Mouse (Mus musculus) lung, embryonic 15.5 days (tissue): ENCODE measurements around the gene Gm4297. TPM values are rescaled to one million over a fixed set of nuclear protein-coding genes. Genes with fewer than 3 reads are reported as not detected.
"Not testable (repeated sequence)": the region's sequence is repeated elsewhere in the genome, so short reads cannot be mapped to it uniquely, and the experiment has no call there.

Experiments
- ATAC-seq: fragments of 200-750 bp; cut with Nextera tagmentation; 2 replicates; pipeline ENCODE4 v1.8.0; 2017; ENCODE audit warnings: moderate number of reproducible peaks, borderline replicate concordance; ENCODE audit not compliant: low FRiP score, low TSS enrichment; ENCODE audit errors: extremely low read depth
- H3K27ac ChIP-seq: fragments of 300-500 bp; sonication (generic); 2 replicates; pipeline ENCODE4 v1.5.1; 2015; ENCODE audit warnings: moderate library complexity, mild to moderate bottlenecking, inconsistent platforms
- H3K27me3 ChIP-seq: fragments of 300-500 bp; sonication (generic); 2 replicates; pipeline ENCODE4 v1.6.1; 2015; ENCODE audit warnings: inconsistent platforms
- H3K36me3 ChIP-seq: fragments of 300-500 bp; sonication (generic); 2 replicates; pipeline ENCODE4 v1.6.1; 2015; ENCODE audit warnings: inconsistent platforms
- H3K4me1 ChIP-seq: fragments of 300-500 bp; sonication (generic); 2 replicates; pipeline ENCODE4 v1.6.1; 2015; ENCODE audit warnings: inconsistent platforms
- H3K4me2 ChIP-seq: fragments of 300-500 bp; sonication (generic); 2 replicates; pipeline ENCODE4 v1.6.1; 2015; ENCODE audit warnings: inconsistent platforms, mild to moderate bottlenecking, moderate library complexity
- H3K4me3 ChIP-seq: fragments of 300-500 bp; sonication (generic); 2 replicates; pipeline ENCODE4 v1.5.1; 2015; ENCODE audit warnings: mild to moderate bottlenecking, inconsistent platforms
- H3K9ac ChIP-seq: fragments of 300-500 bp; sonication (generic); 2 replicates; pipeline ENCODE4 v1.6.1; 2015; ENCODE audit warnings: inconsistent platforms
- H3K9me3 ChIP-seq: fragments of 300-500 bp; sonication (generic); 2 replicates; pipeline ENCODE4 v1.6.1; 2016; ENCODE audit warnings: inconsistent platforms
- WGBS: fragments of 180-500 bp; shearing (Covaris S2); methylation state at CpG from one replicate; pipeline ENCODE4 v1.1.7; 2015; 5-methylcytosine and 5-hydroxymethylcytosine counted together
- microRNA-seq: library from miRNA; unstranded; fragments of <30 nt; microRNA quantifications from one replicate; pipeline ENCODE4, GENCODE M21; 2016
- polyA plus RNA-seq: library from polyadenylated mRNA; unstranded; fragments of >200 nt; fragmentation: Nextera tagmentation; extraction: Ambion mirVana; gene quantifications from 2 replicates; pipeline ENCODE4 v1.2.1, GENCODE M21; 2015

Gm4297 gene
- not detected in 2 replicates for polyA plus RNA-seq

DNA sequence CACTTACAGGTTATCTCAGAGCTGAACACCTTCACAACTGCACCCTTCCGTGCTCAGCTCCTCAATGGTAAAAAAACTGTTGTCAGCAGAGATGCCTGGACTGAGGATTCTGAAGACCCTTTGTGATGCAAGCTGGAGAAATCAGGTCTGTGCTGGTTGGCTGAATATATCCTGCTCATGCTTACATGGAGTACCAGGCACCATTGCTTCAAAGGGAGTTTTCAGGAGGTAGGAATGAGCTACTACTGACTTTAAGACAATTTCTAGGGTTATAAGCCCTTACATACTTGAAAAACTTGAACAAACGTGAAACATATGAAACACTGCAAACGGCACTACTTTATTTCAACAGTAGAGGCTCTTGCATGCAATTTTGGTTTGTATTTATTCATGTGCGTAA, at the start of gene Gm4297:
Gm4297 (minus strand) TSS at position 101 of the 400 bp plus-strand sequence.
- H3K27me3 ChIP-seq, H3K27ac ChIP-seq, H3K9ac ChIP-seq, H3K9me3 ChIP-seq, H3K4me2 ChIP-seq, H3K4me1 ChIP-seq, H3K36me3 ChIP-seq, H3K4me3 ChIP-seq, ATAC-seq: not testable (repeated sequence)
- WGBS: 78% methylated on average over 4 of the region's 4 CpGs

Small RNA genes lying within 50 kb of the gene (microRNA-seq; reads per million reads assigned to microRNA genes)
- gene Gm27839 (not detected), gene Gm27910 (not detected)

Other genes with a start within 250 kb of the Gm4297 start
- not detected in 2 replicates for gene Gm5934, start 74.1 kb downstream of the Gm4297 start, polyA plus RNA-seq
- gene Gm5935, start 200.3 kb upstream of the Gm4297 start, polyA plus RNA-seq: not detected in 2 replicates